Mouse (Mus musculus) layer of hippocampus, adult 18-20 months (tissue): ENCODE results near the gene Heatr4. TPM values are rescaled to one million over a fixed set of nuclear protein-coding genes. Genes with fewer than 3 reads are reported as not detected.
"Not testable (repeated sequence)": the region's sequence is repeated elsewhere in the genome, so short reads cannot be mapped to it uniquely, and the experiment has no call there.

Source experiments
- DNase-seq, 2 experiments: peaks; one replicate each; pipeline ENCODE4 v3.0.0; 2022; ENCODE audit warnings: low spot score in 2 of 2
- total RNA-seq, 2 experiments: library from RNA; stranded (reverse); gene quantifications; 2 replicates each; pipeline ENCODE4 v1.2.3; 2021

The Heatr4 gene
- total RNA-seq, 2 experiments from 2014 or later = 0.10 TPM; not detected in 1

DNA sequence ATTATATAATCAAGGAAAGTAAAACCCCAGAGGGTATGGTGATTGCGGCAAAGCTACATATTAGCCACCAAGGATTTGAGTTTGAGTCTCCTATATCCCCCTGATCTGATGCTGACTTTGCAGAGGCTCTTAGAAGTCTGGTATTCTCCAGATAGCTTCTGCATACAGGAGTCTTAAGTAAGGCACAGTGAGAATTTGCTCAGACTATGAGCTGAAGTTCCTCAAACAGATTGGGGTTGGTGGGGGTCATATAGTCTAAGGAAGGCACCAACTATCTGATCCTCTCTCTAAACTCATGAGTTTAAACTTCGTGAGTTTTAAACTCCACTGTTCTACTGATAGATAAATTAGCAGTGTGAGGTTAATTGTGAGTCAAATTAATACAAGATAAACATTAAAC is 45.3 kb downstream of the Heatr4 start:
- DNase-seq = no peak

- DNase-seq = not testable (repeated sequence)
These were observed 46.1 kb downstream of the Heatr4 start for GRCm38 (mm10) chr12:83938592-83938991.

DNA sequence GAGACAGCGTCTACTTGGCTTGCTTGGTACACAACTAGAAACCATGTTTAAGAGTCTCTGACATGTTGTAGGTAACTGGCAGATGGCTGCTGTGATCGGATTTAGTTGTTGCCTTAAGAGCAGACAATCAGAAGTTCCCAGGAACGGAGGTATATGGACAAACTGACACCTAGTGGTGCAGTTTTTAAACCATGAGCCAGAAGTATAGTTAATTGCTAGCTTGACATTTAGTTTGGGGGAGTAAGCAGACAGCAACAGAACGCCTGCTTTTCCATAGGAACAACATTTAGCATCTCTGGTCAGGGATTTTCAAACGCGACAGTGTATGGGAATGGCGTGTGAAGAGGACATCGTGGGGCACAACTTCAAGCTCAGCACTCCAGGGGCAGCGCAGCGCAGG is 47.1 kb downstream of the Heatr4 start:
- no peak for DNase-seq

GRCm38 (mm10) chr12:83929186-83929804 is 55.4 kb downstream of the Heatr4 start:
- DNase-seq = no peak

DNA sequence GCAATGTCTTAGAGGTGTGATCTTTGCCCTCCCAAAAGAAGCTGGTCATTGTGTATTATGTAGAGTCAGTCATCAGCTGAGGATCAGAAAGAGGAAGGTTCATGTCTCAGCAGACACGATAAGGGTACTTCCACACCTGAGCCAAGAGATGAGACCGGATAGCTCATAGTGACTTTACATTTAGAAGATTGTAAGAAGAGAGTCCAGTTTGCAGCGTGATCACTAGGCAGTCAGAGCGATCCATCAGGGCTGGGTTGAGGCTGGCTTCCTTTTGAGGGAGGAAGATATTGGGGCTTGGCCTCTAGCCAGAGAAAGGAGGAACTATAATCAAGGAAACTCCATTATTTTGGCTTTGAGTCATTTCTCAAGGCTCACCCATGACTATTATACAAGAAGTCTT is 56.9 kb downstream of the Heatr4 start:
- DNase-seq = no peak

DNA sequence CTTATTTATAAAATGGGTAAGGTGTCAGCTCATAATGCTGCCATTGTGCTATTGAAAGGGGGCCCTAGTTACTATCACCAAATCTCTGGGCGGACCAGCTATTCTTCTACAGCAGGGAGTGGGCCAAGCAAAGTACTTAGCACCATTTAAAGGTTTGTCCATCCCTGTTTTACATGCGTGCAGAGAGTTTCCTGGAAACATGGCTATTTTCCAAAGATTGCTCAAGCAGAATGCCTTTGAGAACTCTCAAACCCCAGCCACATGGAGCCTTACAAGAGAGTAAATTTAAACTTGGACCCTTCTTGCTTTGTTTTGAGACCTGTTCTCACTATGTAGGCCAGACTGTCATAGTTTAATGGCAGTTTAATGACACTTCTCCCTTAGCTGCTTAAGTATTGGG is 58.6 kb downstream of the Heatr4 start:
- no peak for DNase-seq

DNA sequence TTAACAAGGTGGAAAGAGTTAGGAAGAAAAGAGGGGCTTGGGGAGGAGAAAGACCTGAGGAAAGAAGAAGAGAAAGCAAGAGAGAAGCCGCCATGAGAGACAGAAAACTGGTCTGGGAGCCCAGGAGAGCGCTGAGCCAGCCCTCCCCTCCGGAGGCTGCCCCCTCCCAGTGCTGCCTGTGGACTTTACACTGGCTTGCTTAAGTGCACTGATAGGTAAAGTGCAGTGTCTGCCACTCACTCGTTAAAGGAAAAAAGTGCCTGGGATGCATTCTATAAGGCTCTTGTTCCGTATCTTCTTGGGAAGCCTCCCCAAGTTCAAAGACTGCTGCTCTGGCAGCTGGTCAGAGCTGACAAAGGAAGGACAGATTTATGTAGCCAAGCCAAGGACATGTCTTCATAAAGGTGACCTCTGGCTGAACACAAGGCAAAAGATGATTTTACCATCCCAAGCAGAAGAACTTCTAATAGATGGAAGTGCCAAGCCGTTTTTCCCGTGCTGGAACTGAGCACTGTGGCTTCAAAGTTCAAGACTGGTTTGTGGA is 59.4 kb downstream of the Heatr4 start:
- DNase-seq = no peak

DNA sequence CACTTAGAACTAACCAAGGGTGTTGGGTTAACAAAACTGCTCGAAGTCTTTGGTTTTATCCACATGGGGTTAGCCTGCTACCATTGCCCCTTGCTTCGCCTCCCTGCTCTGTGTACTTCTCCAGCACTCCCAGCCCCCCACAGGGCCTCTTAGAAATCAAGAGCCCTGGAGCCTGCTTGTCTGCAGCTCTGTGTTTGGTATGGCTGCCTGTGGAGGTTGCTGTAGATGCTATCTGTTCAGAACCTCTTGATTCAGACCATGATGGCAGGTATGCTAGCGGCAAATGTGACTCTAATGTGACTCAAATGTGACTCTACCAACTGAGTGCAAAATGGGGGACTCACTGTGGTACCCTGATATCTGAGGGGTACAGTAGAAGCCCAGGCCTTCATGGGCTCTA is 60.3 kb downstream of the Heatr4 start:
- DNase-seq = no peak

GRCm38 (mm10) chr12:83923486-83923859 is 61.2 kb downstream of the Heatr4 start:
- DNase-seq = no peak

- no peak for DNase-seq
These were observed 61.7 kb downstream of the Heatr4 start for GRCm38 (mm10) chr12:83922724-83923485.

DNA sequence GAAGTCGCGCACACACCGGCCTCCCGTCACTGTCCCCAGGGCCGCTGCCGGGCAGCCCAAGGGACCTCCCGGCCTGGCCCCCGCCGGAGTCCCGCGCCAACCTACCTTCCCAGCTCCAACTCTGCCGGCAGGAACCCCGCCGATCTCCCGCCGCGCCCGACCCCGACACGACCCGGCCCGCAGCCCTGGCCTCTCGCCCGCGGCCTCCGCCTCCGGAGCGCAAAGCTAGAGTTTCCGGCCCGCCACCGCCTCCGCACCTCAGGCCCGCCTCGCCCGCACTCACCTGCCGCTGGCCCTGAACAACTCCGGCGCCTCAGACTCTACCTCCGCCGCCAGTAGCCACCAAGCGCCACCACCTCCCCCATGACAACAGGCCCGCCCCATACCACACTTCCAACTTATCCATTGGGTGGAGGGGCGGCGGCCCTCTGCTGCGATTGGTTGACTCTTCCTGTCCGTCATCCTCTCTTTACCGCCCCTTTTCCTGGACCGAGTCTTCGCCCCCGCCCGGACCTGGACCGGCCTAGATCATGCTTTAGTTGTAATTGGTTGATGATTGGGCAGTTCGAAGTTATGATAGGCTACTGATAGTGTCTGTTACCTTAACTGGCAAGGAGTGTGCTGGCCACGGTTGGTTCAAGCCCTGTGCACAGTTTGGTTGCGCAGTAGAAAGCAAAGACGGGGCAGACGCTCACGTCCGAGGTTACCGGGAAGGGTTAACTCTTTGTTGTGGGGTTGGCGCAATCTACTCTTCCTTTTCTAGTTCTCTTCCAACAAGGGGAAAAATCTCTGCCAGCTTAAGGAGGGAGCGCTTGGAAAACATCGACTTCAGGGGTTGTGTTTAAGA is 62.9 kb downstream of the Heatr4 start, which contains the start of gene Numb:
Gene Numb (minus strand): TSS at position 400 of the 847 bp plus-strand sequence.
- DNase-seq = peak; percentile 99 to 100

DNA sequence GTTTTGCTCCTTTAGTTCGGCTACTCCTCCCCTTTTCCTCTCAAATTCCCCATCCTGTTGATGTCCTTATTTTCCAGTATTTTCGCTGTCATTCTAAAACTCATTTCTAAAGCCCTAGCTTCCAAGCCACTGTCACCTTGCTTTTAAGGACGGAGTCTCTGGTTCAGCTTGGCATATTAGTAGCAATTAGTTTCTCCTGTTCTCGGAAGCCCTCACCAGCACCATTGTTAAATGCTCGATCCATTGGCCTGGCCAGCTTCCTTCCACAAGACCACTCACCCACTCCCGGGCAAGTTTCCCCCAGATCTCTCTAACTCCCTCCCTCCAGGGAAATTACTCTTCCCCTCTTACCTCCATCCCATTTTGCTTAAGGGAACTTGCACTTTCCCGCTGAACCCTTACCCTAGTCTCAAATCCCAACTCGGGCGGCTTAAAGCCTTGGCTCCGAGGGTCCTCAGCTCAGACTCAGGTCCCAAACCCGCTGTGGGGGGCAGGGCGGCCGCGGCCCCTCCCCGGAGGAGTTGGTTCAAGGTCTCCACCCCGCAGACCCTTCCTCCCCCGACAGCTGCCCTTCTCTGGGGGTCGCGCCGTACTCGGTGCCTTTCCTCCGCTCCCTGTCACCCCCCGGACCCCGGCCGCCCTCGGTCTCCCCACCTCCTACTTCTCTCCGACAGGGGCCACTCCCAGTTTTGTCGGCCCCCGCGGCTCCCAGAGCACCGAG is 63.8 kb downstream of the Heatr4 start:
- DNase-seq = peak in 1 of 2 experiments; percentile 17

GRCm38 (mm10) chr12:83916884-83917283 is 67.8 kb downstream of the Heatr4 start:
- no peak for DNase-seq

GRCm38 (mm10) chr12:83914797-83915196 is 69.9 kb downstream of the Heatr4 start:
- DNase-seq = no peak

DNA sequence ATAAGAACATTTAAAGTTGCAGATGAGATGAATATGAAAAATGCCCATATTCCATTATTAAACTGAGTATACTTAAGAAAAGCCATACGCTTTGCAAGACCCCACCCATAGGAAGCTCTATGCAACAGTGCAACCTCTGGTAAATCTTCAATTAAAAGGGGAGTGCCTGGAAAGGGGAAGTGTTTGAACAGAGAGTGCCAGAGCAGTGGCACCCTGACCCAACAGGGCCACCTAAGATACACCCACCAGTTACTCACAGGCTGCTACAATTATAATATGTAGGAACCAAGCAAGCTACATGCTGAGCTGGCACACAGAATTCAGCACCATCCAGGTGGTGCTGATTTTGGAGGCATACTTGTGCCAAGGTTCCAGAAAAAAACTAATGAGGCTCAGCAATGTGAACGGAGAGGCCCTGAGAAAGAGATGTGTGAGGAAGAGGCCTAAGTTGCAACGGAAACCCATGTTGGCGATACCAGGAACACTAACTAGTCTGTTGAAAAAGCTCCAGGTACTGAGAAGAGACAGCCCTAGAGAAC is 70.4 kb downstream of the Heatr4 start:
- no peak for DNase-seq

DNA sequence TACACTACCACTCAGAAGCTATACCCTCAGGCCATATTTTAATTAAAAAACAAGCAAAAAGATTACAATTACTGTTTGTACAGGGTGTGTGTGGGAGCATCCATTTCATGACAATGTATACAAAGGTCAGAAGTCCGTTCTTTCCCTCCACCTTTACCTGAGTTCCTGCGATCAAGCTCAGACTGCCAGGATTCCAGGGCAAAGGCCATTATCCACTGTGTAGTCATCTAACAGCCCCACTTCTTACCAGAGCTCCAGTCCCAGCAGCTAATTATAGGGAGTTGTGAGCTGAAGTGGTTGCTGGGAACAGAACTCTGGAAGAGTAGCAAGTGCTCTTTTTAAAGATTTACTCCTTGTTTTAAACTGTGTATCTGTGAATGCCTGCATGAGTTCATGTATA is 74.2 kb downstream of the Heatr4 start:
- no peak for DNase-seq
